Mouse (Mus musculus) liver, adult 10 weeks (tissue): ENCODE data around the gene Vmn2r19. TPM values are rescaled to one million over a fixed set of nuclear protein-coding genes. Genes with fewer than 3 reads are reported as not detected.

Experiments
- polyA plus RNA-seq: library from polyadenylated mRNA; stranded (reverse); fragments of 350-450 nt; fragmentation: Illumina TruSeq; extraction: RNeasy Lipid Tissue Mini Kit (QIAGEN cat#74804); gene quantifications from one replicate; pipeline ENCODE4 v1.2.3, GENCODE M21; 2014; ENCODE audit warnings: low read depth, low replicate concordance

Vmn2r19 gene
- polyA plus RNA-seq, result not detected

DNA sequence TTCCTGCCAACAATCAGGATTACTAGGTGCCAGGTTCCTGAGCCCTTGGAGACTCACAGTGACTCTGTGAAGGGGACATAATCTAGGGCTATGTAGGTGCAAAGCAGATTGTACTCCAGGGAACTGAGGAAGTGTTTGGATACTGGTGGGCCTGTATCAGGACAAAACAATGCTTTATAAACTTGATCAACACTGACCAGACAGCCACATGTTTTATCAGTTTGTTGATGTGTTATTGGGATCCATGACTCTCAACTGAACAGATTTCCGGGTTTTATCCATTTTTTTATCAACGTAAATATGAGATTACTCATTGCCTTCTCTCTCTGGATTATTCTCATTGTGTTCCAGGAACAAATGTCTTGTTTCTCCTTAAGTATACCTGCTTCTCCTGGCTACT is at the start of gene Vmn2r19:
Gene Vmn2r19 (plus strand): TSS at position 301 of the 400 bp plus-strand sequence.

DNA sequence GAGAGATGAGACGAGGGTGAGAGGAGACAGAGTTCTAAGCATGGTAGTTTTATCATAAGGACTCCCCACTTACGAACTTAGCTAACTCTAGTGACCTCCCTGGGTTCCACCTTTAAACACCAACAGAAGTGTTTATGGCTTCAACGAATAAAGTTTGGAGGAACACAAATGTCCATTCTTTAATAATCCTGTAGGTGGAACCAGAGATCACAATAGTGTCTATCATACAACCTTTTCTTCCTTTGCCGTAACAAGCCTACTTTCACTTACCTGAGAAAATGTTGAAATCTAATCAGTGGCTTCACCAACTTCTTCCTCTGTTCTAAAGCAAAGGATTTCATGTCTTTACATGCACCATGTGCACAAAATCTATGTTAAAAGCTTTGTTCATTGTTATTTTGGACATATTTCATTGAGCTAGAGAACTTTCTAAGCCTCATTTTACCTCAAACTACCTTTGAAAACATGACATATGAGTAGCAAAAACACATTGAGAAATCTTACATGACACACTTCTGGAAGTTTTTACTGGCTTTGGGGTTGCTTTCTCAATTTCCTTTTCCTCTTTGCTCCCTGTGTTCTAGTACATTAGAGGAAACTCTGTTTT is 46.5 kb upstream of the Vmn2r19 start, which contains the start of gene Clec4d:
Gene Clec4d (plus strand): TSS at position 557 of the 607 bp plus-strand sequence.

DNA sequence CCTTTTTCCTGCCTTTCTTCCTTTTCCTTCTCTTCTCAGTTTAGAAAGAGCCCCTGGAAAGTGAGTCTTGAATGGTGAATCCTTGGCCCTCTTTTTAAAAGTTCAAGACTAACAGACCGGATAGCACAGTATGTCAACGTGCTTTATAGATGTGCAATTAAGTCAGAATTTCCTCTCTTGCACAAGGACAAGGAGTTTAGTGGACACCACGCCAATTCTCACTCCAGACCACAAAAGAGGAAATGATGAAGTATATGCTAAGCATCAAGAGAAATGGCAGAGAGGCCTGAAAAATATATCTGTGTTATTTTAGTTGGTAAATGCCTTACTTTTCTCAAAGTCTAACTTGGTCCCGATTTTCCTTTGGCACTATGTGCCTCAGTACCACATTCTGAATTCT is 18.4 kb upstream of the Vmn2r19 start, which contains the start of gene Clec4e:
Gene Clec4e (minus strand): TSS at position 118 of the 400 bp plus-strand sequence.

Other genes starting within 250 kb of the Vmn2r19 start
- 5.1 TPM for gene Clec4a2, start 201.9 kb upstream of the Vmn2r19 start, polyA plus RNA-seq
- not detected for gene Clec4b2, start 135.4 kb upstream of the Vmn2r19 start, polyA plus RNA-seq
- gene Clec4n, start 78.5 kb upstream of the Vmn2r19 start, polyA plus RNA-seq, result 5.1 TPM
- gene Clec4d, start 46.2 kb upstream of the Vmn2r19 start, polyA plus RNA-seq, result not detected
- 1.2 TPM for gene Clec4e, start 18.5 kb upstream of the Vmn2r19 start, polyA plus RNA-seq
- not detected for gene Vmn2r20, start 109.8 kb downstream of the Vmn2r19 start, polyA plus RNA-seq
- not detected for gene Vmn2r21, start 225.1 kb downstream of the Vmn2r19 start, polyA plus RNA-seq